16 mouse cellular contexts compared by ENCODE assay signal in genomic region chr6:99451479-99451878, GRCm38 (mm10).
A peak's percentile ranks its signal among the peaks of the same experiment; 100 is the strongest.
DNase-seq lines count a peak whose midpoint lies in the region; ATAC-seq and TF ChIP-seq lines count a peak whose summit lies in the region.
"Had no signal": no experiment of that assay in that cellular context is flagged by ENCODE, and none has a peak within 500 bp of the region (broad histone marks: within the 10 kb centered on the region; RNA-seq: fewer than 3 reads in every experiment).

No protein-coding gene starts in this region.

- 19% methylated on average over 11 of the region's 11 CpGs for WGBS in heart, embryonic 13.5 days
- WGBS in liver, postnatal 0 days (ENCODE audit: insufficient replicate concordance), result 38% methylated on average over 11 of the region's 11 CpGs
- WGBS in liver, embryonic 12.5 days (ENCODE audit: insufficient replicate concordance), result 55% methylated on average over 11 of the region's 11 CpGs
- 42% methylated on average over 11 of the region's 11 CpGs for WGBS in limb, embryonic 12.5 days

- TF ChIP-seq POLR2A in embryonic fibroblast, embryonic 13.5 days (IDR thresholded peaks at IDR 0.05; ENCODE audit: low read depth, low read length), result no peak

- peak overlapping the region; percentile 67 for H3K27ac ChIP-seq in heart, embryonic 13.5 days (replicated peaks)
- peak overlapping the region; percentile 34; the same call in 1 of the 2 replicates for H3K27ac ChIP-seq in liver, postnatal 0 days (ENCODE audit: low read depth)
- no peak overlapping the region for H3K27ac ChIP-seq in liver, embryonic 12.5 days
- peak overlapping the region; percentile 82 for H3K27ac ChIP-seq in embryonic fibroblast, embryonic 13.5 days (ENCODE audit: insufficient read depth, low read length)
- H3K27ac ChIP-seq in limb, embryonic 12.5 days, result peak overlapping the region; percentile 47; the same call in 1 of the 2 replicates

- peaks cover 13% of the 10 kb centered on the region for H3K36me3 ChIP-seq in heart, embryonic 13.5 days
- H3K36me3 ChIP-seq in liver, postnatal 0 days (replicated peaks; ENCODE audit: insufficient read depth, low read length), result no peaks in the 10 kb centered on the region
- H3K36me3 ChIP-seq in liver, embryonic 12.5 days, result no peaks in the 10 kb centered on the region; the same call in 1 of the 2 replicates
- peaks cover 11% of the 10 kb centered on the region; the same call in 1 of the 2 replicates for H3K36me3 ChIP-seq in limb, embryonic 12.5 days
- H3K36me3 ChIP-seq: hindbrain, embryonic 13.5 days had no signal

- TF ChIP-seq EP300 in liver, postnatal 0 days (IDR thresholded peaks at IDR 0.05; ENCODE audit: low read depth), result no peak

- H3K4me2 ChIP-seq in heart, embryonic 13.5 days, result peak overlapping the region; percentile 33
- H3K4me2 ChIP-seq in liver, postnatal 0 days (ENCODE audit: low read depth, low read length), result no peak overlapping the region
- H3K4me2 ChIP-seq in liver, embryonic 12.5 days, result no peak overlapping the region
- no peak overlapping the region for H3K4me2 ChIP-seq in limb, embryonic 12.5 days
- H3K4me2 ChIP-seq: hindbrain, embryonic 13.5 days; midbrain, embryonic 11.5 days had no signal

- no peaks in the 10 kb centered on the region for H3K27me3 ChIP-seq in heart, embryonic 13.5 days (replicated peaks)
- H3K27me3 ChIP-seq in liver, postnatal 0 days (ENCODE audit: insufficient read depth, low read length), result no peaks in the 10 kb centered on the region
- H3K27me3 ChIP-seq in liver, embryonic 12.5 days (replicated peaks), result no peaks in the 10 kb centered on the region
- no peaks in the 10 kb centered on the region for H3K27me3 ChIP-seq in limb, embryonic 12.5 days
- H3K27me3 ChIP-seq: hindbrain, embryonic 13.5 days had no signal

- no peak for DNase-seq in heart, adult 11 months
- no peak for DNase-seq in liver, postnatal 0 days
- DNase-seq: adrenal gland, postnatal 36 days; cerebellum, adult 8-10 months; kidney, postnatal 14 days; lung, postnatal 14 days had no signal

- TF ChIP-seq CTCF in liver, postnatal 0 days (IDR thresholded peaks at IDR 0.05; ENCODE audit: low read depth), result no peak
- TF ChIP-seq CTCF in embryonic fibroblast, embryonic 13.5 days (IDR thresholded peaks at IDR 0.05; ENCODE audit: borderline replicate concordance, insufficient read depth, low read length), result no peak

- no peak for ATAC-seq in heart, embryonic 13.5 days (ENCODE audit: extremely low read depth, insufficient number of reproducible peaks, low FRiP score, low TSS enrichment)
- ATAC-seq in liver, postnatal 0 days, result no peak
- ATAC-seq in liver, embryonic 12.5 days, result no peak
- ATAC-seq in limb, embryonic 12.5 days (ENCODE audit: insufficient number of reproducible peaks, insufficient read depth, low FRiP score, low TSS enrichment, low read depth), result no peak
- no peak for ATAC-seq in monocyte, adult 5-6 weeks (replicated peaks; ENCODE audit: insufficient number of reproducible peaks, low FRiP score, low TSS enrichment, poor library complexity, severe bottlenecking)
- ATAC-seq in CD4-positive, CD25-positive, alpha-beta regulatory T cell, adult 4 months, result no peak
- ATAC-seq: forebrain, embryonic 14.5 days had no signal

- H3K9me3 ChIP-seq in heart, embryonic 13.5 days, result no peaks in the 10 kb centered on the region
- no peaks in the 10 kb centered on the region for H3K9me3 ChIP-seq in liver, postnatal 0 days (ENCODE audit: low read length)
- H3K9me3 ChIP-seq in liver, embryonic 12.5 days (replicated peaks), result no peaks in the 10 kb centered on the region
- H3K9me3 ChIP-seq in limb, embryonic 12.5 days, result no peaks in the 10 kb centered on the region
- H3K9me3 ChIP-seq: G1E; hindbrain, embryonic 13.5 days had no signal

- no peak overlapping the region for H3K4me3 ChIP-seq in heart, embryonic 13.5 days
- H3K4me3 ChIP-seq in liver, postnatal 0 days (ENCODE audit: low read depth, low read length), result no peak overlapping the region
- no peak overlapping the region for H3K4me3 ChIP-seq in liver, embryonic 12.5 days
- H3K4me3 ChIP-seq in embryonic fibroblast, embryonic 13.5 days (ENCODE audit: insufficient read depth, low read length), result no peak overlapping the region
- H3K4me3 ChIP-seq in limb, embryonic 12.5 days (replicated peaks), result no peak overlapping the region
- H3K4me3 ChIP-seq: hindbrain, embryonic 13.5 days had no signal

- H3K9ac ChIP-seq in heart, embryonic 13.5 days, result no peak overlapping the region
- H3K9ac ChIP-seq in liver, postnatal 0 days (replicated peaks), result no peak overlapping the region
- no peak overlapping the region for H3K9ac ChIP-seq in liver, embryonic 12.5 days
- no peak overlapping the region for H3K9ac ChIP-seq in limb, embryonic 12.5 days (replicated peaks)
- H3K9ac ChIP-seq: hindbrain, embryonic 13.5 days had no signal

- H3K4me1 ChIP-seq in heart, embryonic 13.5 days, result peaks cover 40% of the 10 kb centered on the region
- H3K4me1 ChIP-seq in liver, postnatal 0 days (ENCODE audit: insufficient read depth), result peaks cover 22% of the 10 kb centered on the region
- peaks cover 29% of the 10 kb centered on the region for H3K4me1 ChIP-seq in liver, embryonic 12.5 days
- peaks cover 13% of the 10 kb centered on the region for H3K4me1 ChIP-seq in embryonic fibroblast, embryonic 13.5 days (ENCODE audit: control insufficient read depth, insufficient read depth, low read length)
- peaks cover 26% of the 10 kb centered on the region for H3K4me1 ChIP-seq in limb, embryonic 12.5 days (replicated peaks)
